Mouse (Mus musculus): ENCODE results near the gene Ubox5.

Gene Ubox5

GRCm38 (mm10) chr2:130634006-130634738 is 4.3 kb upstream of the Ubox5 start:
- DNase-seq (ENCODE audit: inconsistent ontology term) = no peak

DNA sequence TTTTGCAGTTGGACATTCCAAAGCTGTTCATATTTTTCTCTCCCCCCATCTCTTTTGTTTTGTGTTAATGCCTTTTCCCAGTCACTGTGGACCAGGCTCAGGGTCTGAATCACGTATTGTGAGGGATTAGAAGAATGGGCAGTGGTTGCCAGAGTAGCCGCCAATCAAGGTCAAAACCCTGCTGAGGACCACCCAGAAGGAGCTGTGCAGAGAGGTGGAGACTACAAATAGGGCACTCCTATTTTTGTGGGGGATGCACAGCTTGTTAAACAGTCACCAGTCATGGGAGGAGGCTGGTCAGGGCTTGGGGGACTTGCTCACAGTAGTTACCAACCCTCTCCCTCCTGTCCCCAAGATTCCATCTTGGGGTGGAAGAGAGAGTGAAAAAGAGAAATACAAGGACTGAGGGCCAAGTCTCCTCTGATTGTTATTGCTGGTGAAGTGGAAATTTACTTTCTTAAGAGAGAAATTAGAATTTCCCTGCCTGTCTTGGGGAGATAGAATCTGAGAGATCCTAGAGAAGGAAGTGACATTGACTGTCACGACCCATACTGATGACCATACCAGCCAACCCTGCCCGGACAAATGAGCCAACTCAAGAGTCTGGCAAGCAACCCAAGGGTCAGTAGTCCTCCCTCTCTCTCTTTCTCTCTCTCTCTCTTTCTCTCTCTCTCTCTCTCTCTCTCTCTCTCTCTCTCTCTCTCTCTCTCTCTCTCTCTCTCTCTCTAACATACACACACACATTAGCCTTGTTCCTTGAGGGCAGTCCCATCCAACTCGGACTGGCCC is 3.2 kb upstream of the Ubox5 start:
- no peak for DNase-seq (ENCODE audit: inconsistent ontology term)

- no peak for DNase-seq (ENCODE audit: inconsistent ontology term)
Observed at GRCm38 (mm10) chr2:130632416-130632815, 2.6 kb upstream of the Ubox5 start.

GRCm38 (mm10) chr2:130629080-130629838 is 579 bp downstream of the Ubox5 start:
- DNase-seq (ENCODE audit: inconsistent ontology term) = peak; percentile 12

- DNase-seq (ENCODE audit: inconsistent ontology term) = no peak
Observed at GRCm38 (mm10) chr2:130628424-130628823, 1.4 kb downstream of the Ubox5 start.

DNA sequence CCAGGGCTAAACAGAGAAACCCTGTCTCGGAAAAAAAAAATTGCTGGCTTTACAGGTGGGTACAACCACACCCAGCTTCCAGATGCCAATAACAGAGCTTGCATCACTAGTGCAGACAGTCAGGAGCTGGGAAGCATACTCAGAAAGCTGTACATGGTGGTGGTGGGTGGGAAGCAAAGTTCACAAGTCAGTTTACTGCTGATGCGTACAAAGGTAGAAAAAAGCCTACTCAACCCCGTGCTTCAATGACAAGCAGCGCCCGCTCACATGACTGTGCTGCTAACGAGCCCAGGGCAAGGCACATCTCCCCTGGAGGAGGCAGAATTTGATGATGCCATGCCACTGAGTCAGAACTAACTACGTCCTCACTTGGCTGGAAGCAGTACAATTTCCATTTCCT is 10.9 kb downstream of the Ubox5 start:
- no peak for DNase-seq (ENCODE audit: inconsistent ontology term)

- no peak for DNase-seq (ENCODE audit: inconsistent ontology term)
Observed at GRCm38 (mm10) chr2:130613091-130613490, 16.7 kb downstream of the Ubox5 start.

DNA sequence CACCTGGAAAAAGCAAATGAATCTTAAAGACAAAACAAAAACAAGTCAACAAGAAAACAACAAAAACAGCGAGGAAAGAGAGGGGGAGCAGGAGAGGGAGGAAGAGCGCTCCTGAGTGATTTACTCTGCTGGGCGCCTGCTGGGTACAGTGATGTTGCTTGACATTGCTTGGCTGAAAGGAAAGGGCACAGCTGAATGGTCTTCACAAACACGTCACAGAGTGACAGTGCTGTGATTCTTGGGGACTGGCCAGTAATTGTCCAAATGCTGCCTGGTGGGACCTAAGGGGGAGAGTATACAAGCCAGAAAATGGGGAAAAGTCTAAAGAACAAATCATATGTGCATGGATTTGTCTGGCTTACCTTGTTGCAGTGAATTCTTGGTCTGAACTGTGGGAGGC is 27.6 kb downstream of the Ubox5 start:
- DNase-seq (ENCODE audit: inconsistent ontology term) = no peak

GRCm38 (mm10) chr2:130598399-130598798 is 31.4 kb downstream of the Ubox5 start:
- no peak for DNase-seq (ENCODE audit: inconsistent ontology term)

- DNase-seq (ENCODE audit: inconsistent ontology term) = no peak
Observed at GRCm38 (mm10) chr2:130597601-130598010, 32.2 kb downstream of the Ubox5 start.

GRCm38 (mm10) chr2:130595596-130595995 is 34.2 kb downstream of the Ubox5 start:
- no peak for DNase-seq (ENCODE audit: inconsistent ontology term)

GRCm38 (mm10) chr2:130591016-130591415 is 38.8 kb downstream of the Ubox5 start:
- DNase-seq (ENCODE audit: inconsistent ontology term) = no peak

DNA sequence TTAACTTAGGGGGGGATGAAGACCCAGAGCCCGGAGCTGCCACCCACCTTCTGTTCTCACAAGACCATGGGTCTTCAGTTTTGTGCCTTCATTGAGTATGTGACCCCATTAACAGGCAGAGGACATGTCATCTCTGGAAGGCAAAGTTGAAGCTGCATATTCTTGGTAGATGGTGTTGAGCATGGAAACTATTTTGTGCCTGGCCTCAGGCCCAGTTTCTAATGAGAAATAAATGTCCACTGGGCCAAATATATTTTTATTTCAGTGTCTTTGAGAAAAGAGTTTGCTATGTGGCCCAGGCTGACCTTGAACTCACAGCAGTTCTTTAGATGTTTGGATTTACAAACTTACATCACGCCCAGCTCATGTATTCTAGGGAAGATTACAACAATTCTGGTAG is 40.1 kb downstream of the Ubox5 start:
- no peak for DNase-seq (ENCODE audit: inconsistent ontology term)

- DNase-seq (ENCODE audit: inconsistent ontology term) = peak; percentile 72
Observed at GRCm38 (mm10) chr2:130589157-130589556, 40.7 kb downstream of the Ubox5 start.

DNA sequence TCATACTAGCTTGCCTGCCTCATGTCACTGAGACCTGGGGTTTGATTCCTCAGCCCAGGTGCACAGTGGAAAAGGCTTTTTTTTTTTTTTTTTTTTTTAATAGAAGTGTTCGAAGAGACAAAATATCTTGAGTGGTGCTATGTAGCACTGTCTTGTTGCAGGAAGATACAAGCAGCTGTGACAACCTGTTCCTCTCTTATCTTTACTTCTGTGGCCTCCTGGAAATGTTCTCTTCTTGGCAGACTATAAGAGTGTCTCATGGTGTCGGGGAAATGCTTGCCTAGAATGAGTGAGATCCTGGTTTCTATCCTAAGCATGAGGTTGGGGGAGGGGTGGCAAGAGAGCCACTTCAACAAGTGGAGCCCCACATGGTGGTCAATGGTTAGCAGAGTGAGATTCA is 41.5 kb downstream of the Ubox5 start:
- DNase-seq (ENCODE audit: inconsistent ontology term) = no peak

GRCm38 (mm10) chr2:130586016-130586415 is 43.8 kb downstream of the Ubox5 start:
- DNase-seq (ENCODE audit: inconsistent ontology term) = no peak

DNA sequence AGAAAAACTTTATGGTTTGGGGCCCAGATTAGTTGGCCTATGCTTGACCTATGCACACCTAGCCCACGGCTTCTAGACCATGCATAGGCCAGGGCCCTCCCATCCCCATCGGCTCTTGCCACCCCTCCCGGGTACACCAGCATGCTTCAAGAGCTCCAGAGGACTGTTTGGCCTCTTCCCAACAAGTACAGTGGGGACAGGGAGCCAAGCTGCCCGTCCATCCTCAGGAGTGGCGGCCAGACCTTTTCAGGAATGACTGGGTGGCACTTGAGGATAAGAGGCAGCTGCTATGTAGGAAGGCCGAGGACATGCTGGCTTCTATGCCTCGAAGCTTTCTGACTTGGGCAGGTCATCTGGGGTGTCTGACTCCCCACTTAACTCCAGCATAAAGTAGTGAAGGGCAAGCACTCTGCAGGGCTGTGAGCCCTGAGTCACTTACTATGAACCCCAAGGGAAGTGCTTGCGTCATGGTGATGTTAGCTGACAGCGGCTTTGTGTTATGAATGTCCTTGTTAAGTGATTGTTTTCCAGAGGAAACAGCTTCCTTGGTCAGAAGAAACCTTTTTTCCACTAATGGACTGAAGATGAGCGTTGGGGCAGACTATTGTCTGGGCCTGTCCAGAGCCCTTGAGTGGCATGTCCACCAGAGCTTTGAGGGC is 45.8 kb downstream of the Ubox5 start:
- no peak for DNase-seq (ENCODE audit: inconsistent ontology term)

- no peak for DNase-seq (ENCODE audit: inconsistent ontology term)
Observed at GRCm38 (mm10) chr2:130582552-130582951, 47.3 kb downstream of the Ubox5 start, which contains the start of gene Avp. Avp (minus strand) TSS chr2:130582554.

DNA sequence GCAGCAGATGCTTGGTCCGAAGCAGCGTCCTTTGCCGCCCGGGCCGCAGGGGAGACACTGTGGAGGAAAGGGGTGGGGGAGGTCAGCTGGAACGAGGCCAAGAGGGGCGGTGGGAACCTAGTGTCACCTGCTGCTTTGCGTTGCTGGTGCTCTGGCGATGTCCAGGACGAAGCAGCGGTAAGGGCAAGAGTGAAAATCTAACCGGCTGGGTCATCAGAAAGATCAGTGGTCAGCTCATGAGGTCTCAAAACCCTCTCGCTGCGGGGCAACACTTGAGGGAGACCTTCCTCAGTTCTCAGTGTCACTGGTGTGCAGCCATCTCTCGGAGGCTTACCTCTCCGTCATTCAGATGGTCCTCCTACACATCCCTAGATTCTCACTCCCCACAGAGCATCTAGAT is 48.6 kb downstream of the Ubox5 start:
- DNase-seq (ENCODE audit: inconsistent ontology term) = no peak

DNA sequence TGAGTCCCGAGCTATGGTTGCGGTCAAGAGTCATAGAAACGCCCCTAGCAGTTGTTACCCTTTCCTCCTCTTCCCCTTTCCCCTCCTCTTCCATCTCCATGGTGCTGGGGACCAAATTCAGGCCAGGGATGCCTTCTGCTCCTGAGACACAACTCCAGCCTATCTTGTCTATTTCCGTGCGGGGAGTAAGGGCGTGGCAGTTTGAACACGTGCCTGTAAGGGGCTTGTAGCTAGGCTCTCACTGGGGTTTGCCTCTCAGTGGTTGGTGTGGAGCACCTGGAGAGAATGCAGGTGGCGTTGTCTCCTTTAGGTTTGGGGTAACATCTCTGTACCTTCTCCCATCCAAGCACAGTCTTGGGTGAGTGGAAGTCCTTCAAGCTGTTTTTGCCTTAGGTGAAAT is 50.0 kb downstream of the Ubox5 start:
- no peak for DNase-seq (ENCODE audit: inconsistent ontology term)

DNA sequence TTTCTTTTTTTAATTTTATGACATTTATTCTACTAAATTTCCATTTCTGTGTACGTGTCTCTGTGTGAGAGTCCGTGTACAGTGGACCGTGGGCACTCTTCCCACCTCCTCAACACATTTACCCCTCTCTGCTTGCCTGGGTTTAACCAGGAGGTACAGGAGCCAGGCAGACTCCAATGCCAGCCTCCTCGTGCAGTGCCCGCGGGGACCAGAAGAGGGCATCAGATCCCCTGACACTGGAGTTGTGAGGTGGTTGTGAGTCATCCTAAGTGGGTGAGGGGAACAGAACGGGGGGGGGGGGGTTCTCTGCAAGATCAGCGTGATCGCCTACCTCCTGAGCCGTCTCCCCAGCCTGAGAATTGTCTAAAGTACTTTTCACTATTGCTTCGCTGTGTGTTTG is 51.7 kb downstream of the Ubox5 start:
- peak; percentile 77 for DNase-seq (ENCODE audit: inconsistent ontology term)

DNA sequence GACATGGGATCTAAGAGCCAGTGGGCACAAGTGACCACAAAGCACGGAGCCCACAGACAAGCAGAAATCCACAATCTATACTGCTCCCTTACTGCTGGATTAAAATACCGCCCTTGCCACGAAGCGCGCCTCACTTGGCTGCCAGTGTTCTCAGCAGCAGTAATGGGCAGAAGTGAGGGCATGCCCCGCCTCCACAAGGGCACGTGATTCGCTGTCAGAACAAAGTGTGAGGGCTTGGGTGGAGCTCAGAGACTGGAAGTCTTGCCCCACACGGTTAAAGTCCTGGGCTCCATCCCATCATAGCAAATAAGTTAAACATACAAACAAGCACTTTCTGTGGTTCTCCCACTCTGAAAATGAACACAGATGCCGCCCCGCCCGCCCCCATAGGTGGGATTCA is 52.2 kb downstream of the Ubox5 start:
- peak; percentile 42 for DNase-seq (ENCODE audit: inconsistent ontology term)
